Mouse (Mus musculus) heart, embryonic 14.5 days (tissue): ENCODE results near the gene Ebi3. TPM values are rescaled to one million over a fixed set of nuclear protein-coding genes. Genes with fewer than 3 reads are reported as not detected.

Experiments used
- ATAC-seq: fragments of 200-750 bp; cut with Nextera tagmentation; 2 replicates; pipeline ENCODE4 v1.8.0; 2017; ENCODE audit warnings: low read depth, moderate TSS enrichment; ENCODE audit not compliant: insufficient number of reproducible peaks, insufficient read depth, low FRiP score
- H3K27ac ChIP-seq, 2 experiments: fragments of 200-500 bp in 1 of 2; fragments of 300-500 bp in 1 of 2; sonication (generic) in 1 of 2; replicated peaks in 1 of 2; 2 replicates each; pipeline ENCODE4 v1.5.1; 2012 to 2014; ENCODE audit warnings: low read depth in 2 of 2, low read length in 2 of 2, control low read depth in 1 of 2, mild to moderate bottlenecking in 1 of 2, mixed read lengths in 1 of 2; ENCODE audit not compliant: control insufficient read depth in 1 of 2, insufficient read depth in 1 of 2
- H3K27me3 ChIP-seq: fragments of 300-500 bp; sonication (generic); 2 replicates; pipeline ENCODE4 v1.6.1; 2014; ENCODE audit warnings: mild to moderate bottlenecking, low read length, control low read depth; ENCODE audit not compliant: control insufficient read depth, insufficient read depth
- H3K36me3 ChIP-seq: fragments of 300-500 bp; sonication (generic); 2 replicates; pipeline ENCODE4 v1.6.1; 2014; ENCODE audit warnings: mild to moderate bottlenecking, control low read depth, low read length, mixed read lengths; ENCODE audit not compliant: control insufficient read depth, insufficient read depth
- H3K4me1 ChIP-seq, 2 experiments: fragments of 200-500 bp in 1 of 2; fragments of 300-500 bp in 1 of 2; sonication (generic) in 1 of 2; 2 replicates each; pipeline ENCODE4 v1.6.1; 2012 to 2014; ENCODE audit warnings: low read length in 2 of 2, control low read depth in 1 of 2, mixed read lengths in 1 of 2; ENCODE audit not compliant: control insufficient read depth in 2 of 2, insufficient read depth in 2 of 2
- H3K4me2 ChIP-seq: fragments of 300-500 bp; sonication (generic); 2 replicates; pipeline ENCODE4 v1.6.1; 2014; ENCODE audit warnings: mild to moderate bottlenecking, low read length
- H3K4me3 ChIP-seq, 2 experiments: fragments of 200-500 bp in 1 of 2; fragments of 300-500 bp in 1 of 2; sonication (generic) in 1 of 2; 2 replicates each; pipeline ENCODE4 v1.5.1; 2012 to 2014; ENCODE audit warnings: low read length in 2 of 2, mild to moderate bottlenecking in 2 of 2, control low read depth in 1 of 2, low read depth in 1 of 2, moderate library complexity in 1 of 2; ENCODE audit not compliant: control insufficient read depth in 1 of 2, insufficient read depth in 1 of 2
- H3K9ac ChIP-seq: fragments of 300-500 bp; sonication (generic); 2 replicates; pipeline ENCODE4 v1.6.1; 2014; ENCODE audit warnings: mild to moderate bottlenecking, low read length
- H3K9me3 ChIP-seq: fragments of 300-500 bp; sonication (generic); 2 replicates; pipeline ENCODE4 v1.6.1; 2016; ENCODE audit warnings: low read length, control low read depth; ENCODE audit not compliant: control insufficient read depth
- WGBS: fragments of 180-500 bp; shearing (Covaris S2); extraction: QIAGEN DNeasy Blood & Tissue Kit; methylation state at CpG from one replicate; pipeline ENCODE4 v1.1.7; 2014; 5-methylcytosine and 5-hydroxymethylcytosine counted together
- polyA plus RNA-seq: library from polyadenylated mRNA; unstranded; fragments of >200 nt; fragmentation: Nextera tagmentation; extraction: Ambion mirVana; gene quantifications from 2 replicates; pipeline ENCODE4 v1.2.1, GENCODE M21; 2014

Gene Ebi3
- polyA plus RNA-seq = 1.0 and 1.3 TPM in 2 replicates

DNA sequence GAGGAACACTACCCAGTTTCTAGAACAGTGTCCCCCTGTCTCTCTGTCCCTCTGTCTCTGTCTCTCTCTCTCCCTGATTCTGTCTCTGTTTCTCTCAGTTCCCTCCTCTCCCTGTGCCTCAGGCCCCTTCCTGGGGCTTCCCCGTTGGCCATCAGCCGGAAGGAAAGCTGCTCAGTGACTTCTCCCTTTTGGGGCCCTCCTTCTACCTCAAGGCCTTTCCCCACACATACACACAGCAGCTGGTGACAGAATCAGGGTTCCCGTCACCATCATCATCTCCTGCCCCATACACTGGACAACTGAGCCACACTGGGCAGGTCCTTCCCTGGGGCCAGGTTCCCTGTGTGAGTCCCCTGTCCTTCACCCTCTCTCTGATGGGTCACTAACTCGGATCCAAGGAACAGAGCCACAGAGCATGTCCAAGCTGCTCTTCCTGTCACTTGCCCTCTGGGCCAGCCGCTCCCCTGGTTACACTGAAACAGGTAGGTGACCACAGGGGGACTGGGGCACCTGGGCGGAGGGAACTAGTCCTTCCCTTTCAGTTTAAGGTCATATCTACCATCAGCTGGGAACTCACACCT lies at the start of gene Ebi3:
Gene Ebi3 (plus strand): TSS at position 194 of the 581 bp plus-strand sequence.
- no peak within 1 kb of the TSS for H3K9ac ChIP-seq
- H3K27me3 ChIP-seq = peaks cover 17% of the 10 kb centered on the region
- H3K9me3 ChIP-seq = no peaks in the 10 kb centered on the region
- peaks cover 8% of the 10 kb centered on the region in 2 experiments; a peak in 2 of 4 replicates for H3K4me1 ChIP-seq
- WGBS = 62% methylated on average over 6 of the region's 6 CpGs
- no peak within 1 kb of the TSS for H3K4me3 ChIP-seq
- no peaks in the 10 kb centered on the region for H3K36me3 ChIP-seq
- no peak within 1 kb of the TSS for H3K27ac ChIP-seq
- H3K4me2 ChIP-seq = no peak within 1 kb of the TSS
- no peak for ATAC-seq

GRCm38 (mm10) chr17:55903087-55903486 lies 49.4 kb upstream of the Ebi3 start:
- Histone ChIP-seq H3K4me1 (no peaks in the 10 kb centered on the region), H3K27ac (no peak overlapping the region), H3K36me3 (peaks cover 3% of the 10 kb centered on the region), H3K9me3 (peaks cover 14% of the 10 kb centered on the region), H3K4me2 (no peak overlapping the region), H3K4me3 (no peak overlapping the region), H3K9ac (no peak overlapping the region), H3K27me3 (no peaks in the 10 kb centered on the region)
- WGBS = 62% methylated on average over 2 of the region's 2 CpGs
- ATAC-seq = no peak

DNA sequence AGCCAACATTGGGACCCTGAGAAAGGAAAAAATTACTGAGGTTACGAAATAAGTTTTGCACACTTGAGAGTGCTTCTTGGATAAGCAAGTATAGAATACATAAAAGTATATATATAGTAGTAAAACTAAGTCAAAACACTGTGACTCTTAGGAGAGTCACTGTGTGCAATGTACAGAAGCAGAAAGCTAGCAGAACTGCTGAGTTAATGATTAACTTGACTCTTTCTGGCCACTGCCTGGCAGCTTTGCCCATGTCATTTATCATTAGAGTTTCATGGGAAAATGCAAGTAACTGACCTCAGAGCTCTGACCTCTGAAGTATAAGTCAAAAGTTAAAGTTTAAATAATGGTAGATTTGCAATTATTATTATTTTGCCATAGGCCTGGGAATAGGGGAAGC lies 48.8 kb upstream of the Ebi3 start:
- Histone ChIP-seq H3K36me3 (no peaks in the 10 kb centered on the region), H3K27ac (no peak overlapping the region), H3K9me3 (peaks cover 9% of the 10 kb centered on the region; the same call in 1 of the 2 replicates), H3K27me3 (no peaks in the 10 kb centered on the region), H3K4me2 (no peak overlapping the region), H3K4me3 (no peak overlapping the region), H3K4me1 (no peaks in the 10 kb centered on the region), H3K9ac (no peak overlapping the region)
- WGBS = 78% methylated on average over 1 of the region's 1 CpGs
- no peak for ATAC-seq

DNA sequence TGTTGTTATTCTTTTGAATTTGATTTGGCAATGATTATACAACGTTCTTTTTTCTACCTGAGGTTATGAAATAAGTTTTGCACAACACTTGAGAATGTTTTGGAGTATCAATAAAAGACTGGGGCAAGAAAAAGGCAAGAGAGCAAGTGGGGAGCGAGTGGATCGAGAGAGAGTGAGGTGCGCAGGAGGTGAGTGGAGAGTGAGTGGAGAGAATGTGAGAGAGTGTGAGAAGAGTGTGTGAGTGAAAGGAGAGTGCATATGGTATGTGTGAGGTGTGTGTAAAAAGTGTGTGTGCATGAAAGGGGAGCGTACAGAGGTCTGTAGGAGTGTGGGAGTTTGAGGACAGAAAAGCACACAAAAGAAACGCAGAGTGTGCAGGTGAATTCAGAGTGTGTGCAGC lies 48.3 kb upstream of the Ebi3 start:
- no peak overlapping the region for H3K4me3 ChIP-seq
- H3K27ac ChIP-seq = no peak overlapping the region
- H3K27me3 ChIP-seq = no peaks in the 10 kb centered on the region
- H3K4me2 ChIP-seq = no peak overlapping the region
- no peak for ATAC-seq
- WGBS = 65% methylated on average over 6 of the region's 6 CpGs
- no peaks in the 10 kb centered on the region for H3K36me3 ChIP-seq
- H3K4me1 ChIP-seq = no peaks in the 10 kb centered on the region
- peaks cover 5% of the 10 kb centered on the region; the same call in 1 of the 2 replicates for H3K9me3 ChIP-seq
- H3K9ac ChIP-seq = no peak overlapping the region

- Histone ChIP-seq H3K27me3 (no peaks in the 10 kb centered on the region), H3K9me3 (no peaks in the 10 kb centered on the region), H3K9ac (no peak overlapping the region), H3K4me2 (no peak overlapping the region), H3K27ac (no peak overlapping the region), H3K4me1 (no peaks in the 10 kb centered on the region), H3K4me3 (no peak overlapping the region), H3K36me3 (no peaks in the 10 kb centered on the region)
- no peak for ATAC-seq
Observed at GRCm38 (mm10) chr17:55906669-55907068, 45.8 kb upstream of the Ebi3 start.

GRCm38 (mm10) chr17:55931553-55932502 lies 20.6 kb upstream of the Ebi3 start:
- peak; percentile 93 for ATAC-seq
- 3% methylated on average over 33 of the region's 33 CpGs for WGBS

DNA sequence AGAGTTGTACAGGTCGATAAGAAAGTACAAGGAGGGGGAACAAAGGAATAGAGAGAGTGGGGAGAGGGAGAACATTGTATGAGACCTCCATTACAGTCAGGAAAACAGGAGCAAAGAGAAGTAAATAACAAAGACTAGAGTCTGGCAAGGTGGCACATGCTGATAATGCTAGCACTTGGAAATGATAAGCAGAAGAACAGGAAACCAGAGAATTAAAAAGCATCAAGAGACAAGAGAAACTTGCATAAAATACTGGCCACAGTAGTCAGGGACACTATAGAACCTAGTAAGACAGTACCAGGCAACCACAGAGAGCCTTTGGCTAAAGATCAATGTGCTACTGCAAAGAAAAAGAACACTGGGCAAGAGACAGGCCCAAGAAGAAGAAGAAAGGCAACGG lies 19.8 kb upstream of the Ebi3 start:
- Histone ChIP-seq H3K4me2 (peak overlapping the region; percentile 78), H3K9ac (no peak overlapping the region), H3K27me3 (no peaks in the 10 kb centered on the region), H3K27ac (no peak overlapping the region; a peak in 1 of 4 replicates), H3K4me1 (peaks cover 0 to 2% of the 10 kb centered on the region in 2 experiments; a peak in 1 of 4 replicates), H3K9me3 (peaks cover 18% of the 10 kb centered on the region), H3K4me3 (peak overlapping the region; percentile 49 to 77; a peak in 3 of 4 replicates), H3K36me3 (no peaks in the 10 kb centered on the region)
- 64% methylated on average over 2 of the region's 2 CpGs for WGBS
- no peak for ATAC-seq

More at GRCm38 (mm10) chr17:55931553-55932502, 20.6 kb upstream of the Ebi3 start:
- H3K4me3 ChIP-seq = peak overlapping the region; percentile 49 to 77
- peak overlapping the region; percentile 75 for H3K9ac ChIP-seq
- peaks cover 12% of the 10 kb centered on the region for H3K9me3 ChIP-seq
- H3K27ac ChIP-seq = peak overlapping the region; percentile 61 to 63
- no peaks in the 10 kb centered on the region for H3K36me3 ChIP-seq
- no peaks in the 10 kb centered on the region for H3K27me3 ChIP-seq
- peaks cover 0 to 2% of the 10 kb centered on the region in 2 experiments; a peak in 1 of 4 replicates for H3K4me1 ChIP-seq
- H3K4me2 ChIP-seq = peak overlapping the region; percentile 78
